Mouse (Mus musculus): ENCODE results near the gene Kcnq2. TPM values are rescaled to one million over a fixed set of nuclear protein-coding genes. Genes with fewer than 3 reads are reported as not detected.

Gene Kcnq2
- polyA plus RNA-seq, 1 experiment, result 0.32 TPM

- WGBS, result 73% methylated on average over 4 of the region's 4 CpGs
- Histone ChIP-seq H3K27ac (ENCODE audit: control insufficient read depth, insufficient read depth, low read length) (no peak overlapping the region), H3K4me1 (replicated peaks; ENCODE audit: control insufficient read depth, insufficient read depth, low read length) (no peaks in the 10 kb centered on the region), H3K36me3 (ENCODE audit: control insufficient read depth, insufficient read depth, low read length) (no peaks in the 10 kb centered on the region), H3K4me3 (ENCODE audit: control insufficient read depth, insufficient read depth, low read length) (no peak overlapping the region), H3K27me3 (ENCODE audit: control insufficient read depth, insufficient read depth, low read length) (no peaks in the 10 kb centered on the region; the same call in 1 of the 2 replicates)
- DNase-seq, result no peak
- no peak for TF ChIP-seq POLR2A (IDR thresholded peaks at IDR 0.05; ENCODE audit: control insufficient read depth, extremely low read depth, insufficient read depth, low read length, poor library complexity)
- TF ChIP-seq CTCF (IDR thresholded peaks at IDR 0.05; ENCODE audit: borderline replicate concordance, control insufficient read depth, extremely low read depth, insufficient read depth, low read length, poor library complexity), result no peak
Observed at GRCm38 (mm10) chr2:181130245-181130644, 4.9 kb downstream of the Kcnq2 start.

DNA sequence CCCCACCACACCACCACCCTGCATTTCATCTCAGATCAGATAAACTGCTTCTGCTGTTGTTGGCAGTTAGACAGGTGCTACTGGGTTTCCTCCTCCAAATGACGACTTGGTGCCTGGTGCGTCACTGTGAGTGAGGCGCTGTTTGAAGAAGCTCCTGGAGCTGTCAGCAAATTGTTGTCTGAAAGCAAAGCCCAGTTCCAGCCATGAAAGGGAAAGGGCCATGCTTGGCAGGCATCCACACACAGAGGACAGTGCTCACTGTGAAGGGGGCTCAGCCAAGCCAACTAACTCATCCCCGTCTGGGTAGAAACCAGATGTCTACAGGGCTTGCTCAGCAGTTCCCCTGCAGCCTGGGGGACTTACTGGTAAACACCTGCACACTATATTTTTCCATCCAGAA lies 6.1 kb downstream of the Kcnq2 start:
- DNase-seq, result no peak
- TF ChIP-seq POLR2A (IDR thresholded peaks at IDR 0.05; ENCODE audit: control insufficient read depth, extremely low read depth, insufficient read depth, low read length, poor library complexity), result no peak
- TF ChIP-seq CTCF (IDR thresholded peaks at IDR 0.05; ENCODE audit: borderline replicate concordance, control insufficient read depth, extremely low read depth, insufficient read depth, low read length, poor library complexity), result no peak
- H3K27me3 ChIP-seq (ENCODE audit: control insufficient read depth, insufficient read depth, low read length), result no peaks in the 10 kb centered on the region

GRCm38 (mm10) chr2:181127786-181128185 lies 7.3 kb downstream of the Kcnq2 start:
- Histone ChIP-seq H3K27me3 (ENCODE audit: control insufficient read depth, insufficient read depth, low read length) (no peaks in the 10 kb centered on the region), H3K27ac (ENCODE audit: control insufficient read depth, insufficient read depth, low read length) (no peak overlapping the region), H3K4me3 (ENCODE audit: control insufficient read depth, insufficient read depth, low read length) (no peak overlapping the region), H3K36me3 (ENCODE audit: control insufficient read depth, insufficient read depth, low read length) (no peaks in the 10 kb centered on the region), H3K4me1 (replicated peaks; ENCODE audit: control insufficient read depth, insufficient read depth, low read length) (no peaks in the 10 kb centered on the region)
- 51% methylated on average over 3 of the region's 3 CpGs for WGBS
- no peak for DNase-seq
- TF ChIP-seq POLR2A (IDR thresholded peaks at IDR 0.05; ENCODE audit: control insufficient read depth, extremely low read depth, insufficient read depth, low read length, poor library complexity) (no peak), CTCF (IDR thresholded peaks at IDR 0.05; ENCODE audit: borderline replicate concordance, control insufficient read depth, extremely low read depth, insufficient read depth, low read length, poor library complexity) (no peak)

More for the DNA sequence above, 6.1 kb downstream of the Kcnq2 start:
- no peak overlapping the region for H3K27ac ChIP-seq (ENCODE audit: control insufficient read depth, insufficient read depth, low read length)
- WGBS, result 42% methylated on average over 4 of the region's 4 CpGs
- no peaks in the 10 kb centered on the region for H3K36me3 ChIP-seq (ENCODE audit: control insufficient read depth, insufficient read depth, low read length)
- H3K4me1 ChIP-seq (replicated peaks; ENCODE audit: control insufficient read depth, insufficient read depth, low read length), result no peaks in the 10 kb centered on the region
- no peak overlapping the region for H3K4me3 ChIP-seq (ENCODE audit: control insufficient read depth, insufficient read depth, low read length)

- Histone ChIP-seq H3K27ac (ENCODE audit: control insufficient read depth, insufficient read depth, low read length) (no peak overlapping the region), H3K36me3 (ENCODE audit: control insufficient read depth, insufficient read depth, low read length) (no peaks in the 10 kb centered on the region), H3K4me3 (ENCODE audit: control insufficient read depth, insufficient read depth, low read length) (no peak overlapping the region), H3K4me1 (replicated peaks; ENCODE audit: control insufficient read depth, insufficient read depth, low read length) (no peaks in the 10 kb centered on the region), H3K27me3 (ENCODE audit: control insufficient read depth, insufficient read depth, low read length) (no peaks in the 10 kb centered on the region)
- DNase-seq, result no peak
- 48% methylated on average over 7 of the region's 7 CpGs for WGBS
- TF ChIP-seq POLR2A (IDR thresholded peaks at IDR 0.05; ENCODE audit: control insufficient read depth, extremely low read depth, insufficient read depth, low read length, poor library complexity) (no peak), CTCF (IDR thresholded peaks at IDR 0.05; ENCODE audit: borderline replicate concordance, control insufficient read depth, extremely low read depth, insufficient read depth, low read length, poor library complexity) (no peak)
Observed at GRCm38 (mm10) chr2:181125726-181126455, 9.2 kb downstream of the Kcnq2 start.

GRCm38 (mm10) chr2:181122642-181123041 lies 12.5 kb downstream of the Kcnq2 start:
- no peak for TF ChIP-seq POLR2A (IDR thresholded peaks at IDR 0.05; ENCODE audit: control insufficient read depth, extremely low read depth, insufficient read depth, low read length, poor library complexity)
- Histone ChIP-seq H3K4me3 (ENCODE audit: control insufficient read depth, insufficient read depth, low read length) (no peak overlapping the region), H3K27me3 (ENCODE audit: control insufficient read depth, insufficient read depth, low read length) (no peaks in the 10 kb centered on the region), H3K27ac (ENCODE audit: control insufficient read depth, insufficient read depth, low read length) (no peak overlapping the region), H3K4me1 (replicated peaks; ENCODE audit: control insufficient read depth, insufficient read depth, low read length) (no peaks in the 10 kb centered on the region), H3K36me3 (ENCODE audit: control insufficient read depth, insufficient read depth, low read length) (no peaks in the 10 kb centered on the region)
- no peak for DNase-seq

- no peaks in the 10 kb centered on the region for H3K27me3 ChIP-seq (ENCODE audit: control insufficient read depth, insufficient read depth, low read length)
- H3K4me3 ChIP-seq (ENCODE audit: control insufficient read depth, insufficient read depth, low read length), result no peak overlapping the region
- no peaks in the 10 kb centered on the region for H3K4me1 ChIP-seq (replicated peaks; ENCODE audit: control insufficient read depth, insufficient read depth, low read length)
- TF ChIP-seq POLR2A (IDR thresholded peaks at IDR 0.05; ENCODE audit: control insufficient read depth, extremely low read depth, insufficient read depth, low read length, poor library complexity) (no peak), CTCF (IDR thresholded peaks at IDR 0.05; ENCODE audit: borderline replicate concordance, control insufficient read depth, extremely low read depth, insufficient read depth, low read length, poor library complexity) (no peak)
- WGBS, result 86% methylated on average over 4 of the region's 4 CpGs
- H3K27ac ChIP-seq (ENCODE audit: control insufficient read depth, insufficient read depth, low read length), result no peak overlapping the region
- no peak for DNase-seq
- no peaks in the 10 kb centered on the region for H3K36me3 ChIP-seq (ENCODE audit: control insufficient read depth, insufficient read depth, low read length)
Observed at GRCm38 (mm10) chr2:181120922-181121449, 14.1 kb downstream of the Kcnq2 start.
